Mouse (Mus musculus) spleen, adult 2 months (tissue): ENCODE measurements around the gene Zfp72.

ENCODE experiments used
- CTCF ChIP-seq: fragments of 200-500 bp; IDR thresholded peaks from 2 replicates; pipeline ENCODE4 v1.5.1; 2011; ENCODE audit warnings: mild to moderate bottlenecking, inconsistent platforms; ENCODE audit not compliant: insufficient read depth, insufficient read length, insufficient replicate concordance; ENCODE audit errors: extremely low read depth
- POLR2A ChIP-seq: fragments of 200-500 bp; IDR thresholded peaks from 2 replicates; pipeline ENCODE4 v1.6.1; 2011; ENCODE audit warnings: low read depth, low read length, inconsistent platforms

GRCm38 (mm10) chr13:74439895-74440294 lies 49.3 kb upstream of the Zfp72 start:
- TF ChIP-seq POLR2A (no peak), CTCF (no peak)
